Mouse (Mus musculus) hindbrain, embryonic 13.5 days (tissue): ENCODE results near the gene Prdm10. TPM values are rescaled to one million over a fixed set of nuclear protein-coding genes. Genes with fewer than 3 reads are reported as not detected.
A peak's percentile ranks its signal among the peaks of the same experiment; 100 is the strongest.

Experiments used
- ATAC-seq: fragments of 200-750 bp; cut with Nextera tagmentation; 2 replicates; pipeline ENCODE4 v1.8.0; 2017; ENCODE audit warnings: moderate TSS enrichment; ENCODE audit not compliant: low FRiP score
- H3K27ac ChIP-seq: fragments of 300-500 bp; sonication (generic); 2 replicates; pipeline ENCODE4 v1.5.1; 2015; ENCODE audit warnings: inconsistent platforms, mild to moderate bottlenecking, moderate library complexity
- H3K27me3 ChIP-seq: fragments of 300-500 bp; sonication (generic); 2 replicates; pipeline ENCODE4 v1.6.1; 2015; ENCODE audit warnings: mild to moderate bottlenecking, inconsistent platforms
- H3K36me3 ChIP-seq: fragments of 300-500 bp; sonication (generic); 2 replicates; pipeline ENCODE4 v1.6.1; 2015; ENCODE audit warnings: mild to moderate bottlenecking, inconsistent platforms
- H3K4me1 ChIP-seq: fragments of 300-500 bp; sonication (generic); replicated peaks from 2 replicates; pipeline ENCODE4 v1.6.1; 2015; ENCODE audit warnings: inconsistent platforms
- H3K4me2 ChIP-seq: fragments of 300-500 bp; sonication (generic); 2 replicates; pipeline ENCODE4 v1.6.1; 2015; ENCODE audit warnings: inconsistent platforms, mild to moderate bottlenecking, moderate library complexity
- H3K4me3 ChIP-seq: fragments of 300-500 bp; sonication (generic); 2 replicates; pipeline ENCODE4 v1.5.1; 2015; ENCODE audit warnings: mild to moderate bottlenecking, inconsistent platforms
- H3K9ac ChIP-seq: fragments of 300-500 bp; sonication (generic); 2 replicates; pipeline ENCODE4 v1.6.1; 2015; ENCODE audit warnings: mild to moderate bottlenecking, inconsistent platforms
- H3K9me3 ChIP-seq: fragments of 300-500 bp; sonication (generic); 2 replicates; pipeline ENCODE4 v1.6.1; 2016; ENCODE audit warnings: inconsistent platforms
- WGBS: fragments of 180-500 bp; shearing (Covaris S2); methylation state at CpG from one replicate; pipeline ENCODE4 v1.1.7; 2015; 5-methylcytosine and 5-hydroxymethylcytosine counted together
- polyA plus RNA-seq: library from polyadenylated mRNA; unstranded; fragments of >200 nt; fragmentation: Nextera tagmentation; extraction: Ambion mirVana; gene quantifications from 2 replicates; pipeline ENCODE4 v1.2.1, GENCODE M21; 2015

The Prdm10 gene
- polyA plus RNA-seq, 1 experiment from 2014 or later = 7.9 TPM

- peak overlapping the region; percentile 85 for H3K4me3 ChIP-seq
- 91% methylated on average over 5 of the region's 5 CpGs for WGBS
- H3K27me3 ChIP-seq = no peaks in the 10 kb centered on the region
- H3K36me3 ChIP-seq = peaks cover 27% of the 10 kb centered on the region
- ATAC-seq = no peak
- H3K9me3 ChIP-seq = no peaks in the 10 kb centered on the region
- H3K4me1 ChIP-seq = peaks cover 28% of the 10 kb centered on the region
- H3K27ac ChIP-seq = no peak overlapping the region
- H3K4me2 ChIP-seq = peak overlapping the region; percentile 74
- peak overlapping the region; percentile 87; the same call in 1 of the 2 replicates for H3K9ac ChIP-seq
These were observed 106.9 kb downstream of the Prdm10 start for GRCm38 (mm10) chr9:31387206-31387605.

GRCm38 (mm10) chr9:31400441-31400840 lies 120.1 kb downstream of the Prdm10 start:
- Histone ChIP-seq H3K27me3 (no peaks in the 10 kb centered on the region), H3K4me3 (no peak overlapping the region), H3K9me3 (no peaks in the 10 kb centered on the region), H3K27ac (no peak overlapping the region), H3K4me2 (no peak overlapping the region), H3K9ac (no peak overlapping the region), H3K4me1 (no peaks in the 10 kb centered on the region), H3K36me3 (peaks cover 94% of the 10 kb centered on the region)
- 55% methylated on average over 4 of the region's 4 CpGs for WGBS
- ATAC-seq = no peak

- no peak for ATAC-seq
These were observed 124.0 kb downstream of the Prdm10 start for GRCm38 (mm10) chr9:31404311-31404710.

GRCm38 (mm10) chr9:31405217-31405616 lies 124.9 kb downstream of the Prdm10 start:
- Histone ChIP-seq H3K27ac (no peak overlapping the region), H3K27me3 (no peaks in the 10 kb centered on the region), H3K4me3 (no peak overlapping the region), H3K4me1 (no peaks in the 10 kb centered on the region), H3K9ac (no peak overlapping the region), H3K4me2 (no peak overlapping the region), H3K9me3 (no peaks in the 10 kb centered on the region), H3K36me3 (peaks cover 90% of the 10 kb centered on the region)
- 66% methylated on average over 6 of the region's 6 CpGs for WGBS
- ATAC-seq = no peak

More at GRCm38 (mm10) chr9:31404311-31404710, 124.0 kb downstream of the Prdm10 start:
- Histone ChIP-seq H3K27me3 (no peaks in the 10 kb centered on the region), H3K27ac (no peak overlapping the region), H3K36me3 (peaks cover 88% of the 10 kb centered on the region), H3K4me1 (no peaks in the 10 kb centered on the region), H3K4me2 (no peak overlapping the region), H3K4me3 (no peak overlapping the region), H3K9me3 (no peaks in the 10 kb centered on the region), H3K9ac (no peak overlapping the region)
- 94% methylated on average over 2 of the region's 2 CpGs for WGBS

GRCm38 (mm10) chr9:31412165-31412564 lies 131.8 kb downstream of the Prdm10 start:
- Histone ChIP-seq H3K36me3 (peaks cover 94% of the 10 kb centered on the region), H3K4me1 (no peaks in the 10 kb centered on the region), H3K27me3 (no peaks in the 10 kb centered on the region), H3K9me3 (no peaks in the 10 kb centered on the region), H3K4me3 (no peak overlapping the region), H3K4me2 (no peak overlapping the region), H3K27ac (no peak overlapping the region), H3K9ac (no peak overlapping the region)
- no peak for ATAC-seq
- WGBS = 92% methylated on average over 4 of the region's 4 CpGs

GRCm38 (mm10) chr9:31418821-31419220 lies 138.5 kb downstream of the Prdm10 start:
- Histone ChIP-seq H3K9ac (no peak overlapping the region), H3K4me1 (no peaks in the 10 kb centered on the region), H3K27ac (no peak overlapping the region), H3K4me2 (no peak overlapping the region), H3K36me3 (peaks cover 94% of the 10 kb centered on the region), H3K4me3 (no peak overlapping the region), H3K27me3 (no peaks in the 10 kb centered on the region), H3K9me3 (no peaks in the 10 kb centered on the region)
- WGBS = 93% methylated on average over 1 of the region's 1 CpGs
- ATAC-seq = no peak

GRCm38 (mm10) chr9:31422143-31422542 lies 141.8 kb downstream of the Prdm10 start:
- H3K4me1 ChIP-seq = no peaks in the 10 kb centered on the region
- H3K4me3 ChIP-seq = no peak overlapping the region
- H3K36me3 ChIP-seq = peaks cover 78% of the 10 kb centered on the region
- H3K27ac ChIP-seq = no peak overlapping the region
- WGBS = 92% methylated on average over 5 of the region's 5 CpGs
- no peak overlapping the region for H3K9ac ChIP-seq
- H3K27me3 ChIP-seq = no peaks in the 10 kb centered on the region
- ATAC-seq = no peak
- no peaks in the 10 kb centered on the region for H3K9me3 ChIP-seq
- no peak overlapping the region for H3K4me2 ChIP-seq

GRCm38 (mm10) chr9:31428971-31429370 lies 148.6 kb downstream of the Prdm10 start:
- H3K4me3 ChIP-seq = no peak overlapping the region
- H3K27me3 ChIP-seq = no peaks in the 10 kb centered on the region
- no peaks in the 10 kb centered on the region for H3K4me1 ChIP-seq
- H3K9me3 ChIP-seq = no peaks in the 10 kb centered on the region
- ATAC-seq = no peak
- no peak overlapping the region for H3K27ac ChIP-seq
- WGBS = 91% methylated on average over 7 of the region's 7 CpGs
- peaks cover 14% of the 10 kb centered on the region for H3K36me3 ChIP-seq
- no peak overlapping the region for H3K9ac ChIP-seq
- no peak overlapping the region for H3K4me2 ChIP-seq

- no peaks in the 10 kb centered on the region for H3K27me3 ChIP-seq
- H3K4me1 ChIP-seq = no peaks in the 10 kb centered on the region
- 0 out of 2 replicates have a peak, but pooled peaks cover 7% of the 10 kb centered on the region for H3K36me3 ChIP-seq
- no peak overlapping the region for H3K4me3 ChIP-seq
- H3K4me2 ChIP-seq = no peak overlapping the region
- no peak overlapping the region for H3K9ac ChIP-seq
- no peaks in the 10 kb centered on the region for H3K9me3 ChIP-seq
- ATAC-seq = no peak
- no peak overlapping the region for H3K27ac ChIP-seq
- 78% methylated on average over 9 of the region's 9 CpGs for WGBS
These were observed 149.7 kb downstream of the Prdm10 start for GRCm38 (mm10) chr9:31430011-31430410.

Other genes with a start within 250 kb of the Prdm10 start
- 4.1 and 4.8 TPM in 2 replicates for gene Zbtb44, start 249.9 kb upstream of the Prdm10 start, polyA plus RNA-seq
- 0.42 and 0.71 TPM in 2 replicates for gene St14, start 148.7 kb upstream of the Prdm10 start, polyA plus RNA-seq
- gene Aplp2, start 68.7 kb upstream of the Prdm10 start, polyA plus RNA-seq = 307 and 315 TPM in 2 replicates
- 26.9 and 28.3 TPM in 2 replicates for gene Nfrkb, start 105.7 kb downstream of the Prdm10 start, polyA plus RNA-seq
- gene Tmem45b, start 183.9 kb downstream of the Prdm10 start, polyA plus RNA-seq = 0.22 TPM in 1 of 2 replicates, not detected in the other